Mouse (Mus musculus): ENCODE results near the gene Lrrc46. TPM values are rescaled to one million over a fixed set of nuclear protein-coding genes. Genes with fewer than 3 reads are reported as not detected.

Lrrc46 gene
- polyA plus RNA-seq, 1 experiment = 4.3 TPM

DNA sequence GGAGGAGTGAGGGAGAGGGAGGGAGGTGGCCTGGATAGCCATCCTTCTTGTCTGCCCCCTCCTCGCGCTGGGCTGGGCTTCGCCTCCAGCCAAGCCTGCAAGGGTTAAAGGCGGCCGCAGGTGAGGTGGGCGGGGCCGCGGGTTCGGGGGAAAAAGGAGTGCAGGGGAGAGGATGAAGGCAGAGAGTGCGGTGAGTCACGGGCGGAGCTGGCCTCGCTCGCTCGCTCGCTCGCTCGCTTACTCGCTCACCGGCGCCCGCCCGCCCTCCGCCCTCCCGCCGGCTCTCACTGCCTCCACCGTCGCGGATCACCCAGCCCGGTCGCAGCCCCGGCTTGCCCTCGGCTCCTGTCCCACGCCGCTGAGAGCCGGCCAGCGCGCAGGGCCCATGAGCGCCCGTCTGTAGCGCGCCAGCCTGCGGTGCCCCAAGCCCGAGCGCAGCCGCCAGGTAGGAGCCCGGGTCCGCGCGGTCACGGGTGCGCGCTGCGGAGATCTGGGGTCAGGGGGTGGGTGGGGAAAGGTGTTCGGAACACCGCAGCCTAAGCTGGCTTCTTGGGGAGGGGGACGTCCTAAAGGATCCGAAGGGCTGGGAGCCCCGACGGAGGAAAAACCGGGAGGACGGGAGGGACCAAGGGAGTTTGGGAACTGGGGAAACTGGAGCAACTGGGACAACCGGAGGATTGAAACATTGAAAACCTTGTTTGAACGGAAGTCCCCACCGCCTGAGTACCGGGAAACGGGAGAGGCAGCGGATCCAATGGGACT lies 22.4 kb downstream of the Lrrc46 start:
- Histone ChIP-seq H3K4me1 (ENCODE audit: control insufficient read depth, insufficient read depth, low read length) (peaks cover 2% of the 10 kb centered on the region; the same call in 1 of the 2 replicates), H3K4me3 (replicated peaks; ENCODE audit: extremely low read depth, low read depth, low read length) (peak overlapping the region; percentile 0)
- 2% methylated on average over 68 of the region's 68 CpGs for WGBS
- DNase-seq = peak; percentile 20
- TF ChIP-seq POLR2A (IDR thresholded peaks at IDR 0.05; ENCODE audit: borderline replicate concordance, extremely low read depth, low read depth, low read length) = no peak
- TF ChIP-seq CTCF (IDR thresholded peaks at IDR 0.05; ENCODE audit: insufficient read depth, low read length) = no peak

DNA sequence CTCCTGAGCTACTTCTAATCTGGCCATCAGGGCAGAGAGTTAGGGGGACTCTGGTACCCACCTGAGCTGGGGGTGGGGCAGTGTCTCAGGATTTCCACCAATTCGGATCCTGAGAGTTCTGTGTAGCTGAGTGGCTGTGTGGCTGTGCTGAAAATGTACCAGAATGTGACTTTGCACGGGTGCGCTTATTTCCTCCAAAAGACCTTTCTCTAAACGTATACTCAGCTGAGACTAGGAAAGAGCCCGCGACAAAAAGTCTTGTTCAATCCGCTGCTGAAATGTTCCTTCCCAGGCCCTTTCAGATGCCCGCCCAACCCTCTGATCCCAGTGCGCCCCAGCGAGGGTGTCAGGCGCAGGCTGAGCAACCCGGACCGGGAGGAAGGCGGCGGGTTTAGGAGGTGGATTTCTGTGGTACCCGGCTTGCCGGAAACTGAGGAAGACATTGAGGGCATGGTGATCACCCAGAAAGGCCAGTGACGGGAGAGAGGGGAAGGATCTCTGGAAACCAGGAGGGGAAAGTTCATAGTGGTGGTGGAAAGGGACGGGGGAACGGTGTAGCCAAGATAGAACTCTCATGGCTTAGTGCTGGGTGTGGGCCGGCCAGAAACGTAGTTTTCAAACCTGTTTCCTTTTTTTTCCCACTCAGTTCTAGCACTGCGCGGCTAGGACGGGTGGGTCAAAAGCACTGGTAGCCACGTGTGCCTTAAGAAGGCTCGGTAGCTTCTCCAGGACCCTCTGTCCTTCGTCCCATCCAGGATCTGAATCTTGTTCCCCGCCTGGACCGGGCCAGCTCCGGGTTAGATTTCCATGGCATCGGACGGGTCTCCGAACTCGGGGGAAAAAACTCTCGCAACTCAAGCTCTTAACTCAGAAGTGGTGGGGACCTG lies 23.3 kb downstream of the Lrrc46 start:
- peak; percentile 22 for DNase-seq
- 3% methylated on average over 36 of the region's 36 CpGs for WGBS
- Histone ChIP-seq H3K4me3 (replicated peaks; ENCODE audit: extremely low read depth, low read depth, low read length) (peak overlapping the region; percentile 4), H3K4me1 (ENCODE audit: control insufficient read depth, insufficient read depth, low read length) (peaks cover 2% of the 10 kb centered on the region; the same call in 1 of the 2 replicates)
- no peak for TF ChIP-seq POLR2A (IDR thresholded peaks at IDR 0.05; ENCODE audit: borderline replicate concordance, extremely low read depth, low read depth, low read length)
- TF ChIP-seq CTCF (IDR thresholded peaks at IDR 0.05; ENCODE audit: insufficient read depth, low read length) = no peak

DNA sequence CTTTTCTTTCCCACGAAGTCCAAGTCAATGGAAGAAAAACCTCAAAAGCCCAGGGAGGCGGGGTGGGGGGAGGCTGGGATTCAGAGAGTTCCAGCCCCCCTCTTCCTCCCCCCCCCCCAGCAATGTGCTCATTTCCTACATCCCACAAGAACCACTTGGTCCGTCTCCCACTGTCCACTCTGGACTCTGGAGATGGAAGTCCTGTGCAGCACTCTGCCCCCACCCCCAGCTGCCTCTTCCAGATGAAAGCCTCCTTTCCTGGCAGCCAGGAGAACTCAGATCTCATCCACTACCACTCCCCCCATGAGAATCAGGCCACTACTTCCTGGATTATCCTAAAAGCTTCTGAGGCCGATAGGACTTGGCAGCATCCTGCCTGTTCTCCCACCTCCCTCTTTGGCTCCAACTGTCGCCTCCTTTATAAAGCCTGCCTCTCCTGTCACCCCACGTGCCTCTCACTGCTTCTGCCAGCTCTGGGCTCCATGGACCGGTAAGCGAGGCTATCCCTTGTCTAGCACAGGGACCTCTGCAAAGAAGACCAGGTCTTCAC lies 28.0 kb downstream of the Lrrc46 start, which contains the start of gene Sp6:
Gene Sp6, plus strand, starts transcription at position 274 of the 550 bp plus-strand sequence.
- DNase-seq = no peak
- Histone ChIP-seq H3K4me3 (replicated peaks; ENCODE audit: extremely low read depth, low read depth, low read length) (peak within 1 kb of the TSS; percentile 2), H3K4me1 (ENCODE audit: control insufficient read depth, insufficient read depth, low read length) (no peaks in the 10 kb centered on the region)
- TF ChIP-seq CTCF (IDR thresholded peaks at IDR 0.05; ENCODE audit: insufficient read depth, low read length) (no peak), POLR2A (IDR thresholded peaks at IDR 0.05; ENCODE audit: borderline replicate concordance, extremely low read depth, low read depth, low read length) (no peak)
- 23% methylated on average over 8 of the region's 8 CpGs for WGBS

DNA sequence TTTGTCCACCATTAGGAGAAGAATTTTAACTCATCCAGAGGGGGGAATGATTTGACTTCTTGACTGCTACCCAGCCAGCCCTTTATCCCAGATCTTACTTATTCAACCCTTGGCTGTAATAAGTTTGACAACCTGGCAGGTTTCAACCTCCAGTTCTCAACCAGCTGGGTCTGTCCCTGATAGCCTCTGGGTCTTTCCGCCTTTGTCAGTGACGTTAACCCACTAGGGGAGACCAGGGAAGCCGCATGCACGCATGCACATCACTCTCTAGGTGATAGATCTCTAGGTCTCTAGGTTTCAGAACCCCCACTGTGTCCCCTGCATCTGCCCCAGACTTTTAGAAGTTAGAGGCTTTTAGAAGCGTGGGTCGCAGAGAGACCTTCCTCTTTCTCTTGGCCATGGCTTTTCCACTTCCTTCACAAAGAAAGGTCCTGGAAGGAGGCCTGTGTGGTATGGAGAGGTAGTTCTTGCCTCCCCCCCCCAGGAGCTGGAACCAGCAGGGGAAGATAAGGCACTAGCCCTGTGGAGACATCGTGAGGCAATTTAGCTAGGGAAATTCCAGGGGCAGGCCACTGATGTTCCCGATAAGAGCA lies 31.9 kb downstream of the Lrrc46 start:
- 52% methylated on average over 8 of the region's 8 CpGs for WGBS
- no peak for DNase-seq
- no peak for TF ChIP-seq POLR2A (IDR thresholded peaks at IDR 0.05; ENCODE audit: borderline replicate concordance, extremely low read depth, low read depth, low read length)
- no peak for TF ChIP-seq CTCF (IDR thresholded peaks at IDR 0.05; ENCODE audit: insufficient read depth, low read length)

DNA sequence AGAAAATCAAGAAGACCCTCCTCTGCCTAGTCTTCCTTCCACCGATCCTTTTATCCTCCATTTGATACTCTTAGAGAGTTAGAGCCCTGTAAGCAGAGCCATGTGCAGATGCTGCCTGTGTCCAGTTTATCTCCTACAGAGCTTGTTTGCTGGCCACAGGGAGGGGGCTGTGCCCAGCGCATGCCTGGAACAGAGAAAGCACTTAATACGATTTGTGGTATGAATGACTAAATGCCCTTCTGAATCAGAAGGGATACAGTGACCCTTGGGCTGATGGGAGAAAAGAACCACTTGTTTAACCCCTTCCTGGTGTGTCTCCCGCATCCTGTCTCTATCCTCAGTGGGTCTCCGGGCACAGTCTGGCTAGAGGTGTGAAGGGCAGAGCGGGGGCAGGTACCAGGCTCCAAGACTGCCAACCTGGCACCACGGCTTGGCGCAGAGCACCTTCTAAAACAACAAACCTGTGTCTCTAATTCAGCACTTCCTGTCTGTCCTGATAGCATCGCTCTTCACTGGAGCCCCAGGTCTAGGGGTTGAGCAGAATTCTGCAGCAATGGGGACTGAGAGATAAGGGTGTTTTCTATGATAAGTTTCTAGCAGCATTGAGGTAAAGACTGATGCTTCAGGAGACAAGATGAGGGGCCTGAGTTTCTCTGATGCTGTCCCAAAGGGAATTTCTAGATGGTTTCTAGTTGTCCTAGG lies 34.0 kb downstream of the Lrrc46 start:
- Histone ChIP-seq H3K4me3 (replicated peaks; ENCODE audit: extremely low read depth, low read depth, low read length) (no peak overlapping the region), H3K4me1 (ENCODE audit: control insufficient read depth, insufficient read depth, low read length) (no peaks in the 10 kb centered on the region)
- TF ChIP-seq POLR2A (IDR thresholded peaks at IDR 0.05; ENCODE audit: borderline replicate concordance, extremely low read depth, low read depth, low read length) = no peak
- TF ChIP-seq CTCF (IDR thresholded peaks at IDR 0.05; ENCODE audit: insufficient read depth, low read length) = no peak
- no peak for DNase-seq
- WGBS = 50% methylated on average over 9 of the region's 9 CpGs

More for the DNA sequence above, 31.9 kb downstream of the Lrrc46 start:
- Histone ChIP-seq H3K4me3 (replicated peaks; ENCODE audit: extremely low read depth, low read depth, low read length) (no peak overlapping the region), H3K4me1 (ENCODE audit: control insufficient read depth, insufficient read depth, low read length) (no peaks in the 10 kb centered on the region)

DNA sequence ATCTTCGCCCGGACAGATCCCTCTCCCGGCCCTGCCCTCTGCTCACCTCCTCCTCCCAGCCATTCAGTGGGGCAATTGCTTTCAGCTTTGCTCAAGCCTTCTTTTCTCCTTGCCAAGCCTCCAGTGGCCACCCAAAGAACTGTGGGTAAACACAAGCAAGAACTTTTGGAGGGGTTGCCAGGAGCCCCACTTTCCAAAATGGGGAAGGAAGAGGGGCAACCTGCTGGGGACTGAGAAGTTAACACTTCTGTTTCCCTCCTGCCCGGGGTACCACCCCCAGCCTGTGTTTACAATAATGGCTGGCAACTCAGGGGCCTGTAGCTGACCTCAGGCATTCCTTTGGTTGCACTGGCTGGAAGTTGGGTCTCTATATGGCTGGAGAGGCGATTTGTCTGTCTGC lies 38.0 kb downstream of the Lrrc46 start:
- no peaks in the 10 kb centered on the region for H3K4me1 ChIP-seq (ENCODE audit: control insufficient read depth, insufficient read depth, low read length)
- TF ChIP-seq CTCF (IDR thresholded peaks at IDR 0.05; ENCODE audit: insufficient read depth, low read length) (no peak), POLR2A (IDR thresholded peaks at IDR 0.05; ENCODE audit: borderline replicate concordance, extremely low read depth, low read depth, low read length) (no peak)
- no peak for DNase-seq
- 47% methylated on average over 5 of the region's 5 CpGs for WGBS
- H3K4me3 ChIP-seq (replicated peaks; ENCODE audit: extremely low read depth, low read depth, low read length) = no peak overlapping the region

DNA sequence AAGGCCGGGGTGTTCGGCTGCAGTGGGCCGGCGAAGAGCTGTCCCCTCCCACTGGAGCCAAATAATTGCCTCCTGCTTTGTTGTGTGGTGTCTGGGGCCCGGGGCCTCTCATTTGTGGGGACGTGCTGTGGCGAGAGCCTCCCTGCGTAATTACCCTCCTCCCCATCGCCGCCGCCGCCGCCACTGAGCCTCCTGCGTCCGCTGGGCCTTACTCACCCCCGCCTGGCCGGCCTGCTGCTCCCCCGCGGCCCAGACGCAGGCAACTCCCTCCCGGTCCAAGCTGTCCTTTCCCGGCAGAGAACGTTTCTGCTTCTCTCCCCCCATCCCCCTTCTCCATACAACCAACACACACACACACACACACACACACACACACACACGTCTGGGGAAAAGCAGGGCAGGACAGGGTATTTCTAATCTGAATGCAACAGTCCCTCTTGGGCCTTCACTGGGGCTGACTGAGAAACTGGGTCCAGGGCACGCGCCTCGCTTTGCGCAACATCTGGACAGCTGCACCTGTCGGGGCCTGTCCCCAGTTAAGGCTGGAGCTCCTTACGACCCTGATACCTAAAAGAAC lies 43.7 kb downstream of the Lrrc46 start:
- WGBS = 19% methylated on average over 30 of the region's 30 CpGs
- TF ChIP-seq CTCF (IDR thresholded peaks at IDR 0.05; ENCODE audit: insufficient read depth, low read length) = no peak
- TF ChIP-seq POLR2A (IDR thresholded peaks at IDR 0.05; ENCODE audit: borderline replicate concordance, extremely low read depth, low read depth, low read length) = 0 out of 2 replicates have a peak, but pooled peaks have one; percentile 9
- DNase-seq = no peak
- H3K4me3 ChIP-seq (replicated peaks; ENCODE audit: extremely low read depth, low read depth, low read length) = no peak overlapping the region
- H3K4me1 ChIP-seq (ENCODE audit: control insufficient read depth, insufficient read depth, low read length) = 0 out of 2 replicates have a peak, but pooled peaks cover 2% of the 10 kb centered on the region

DNA sequence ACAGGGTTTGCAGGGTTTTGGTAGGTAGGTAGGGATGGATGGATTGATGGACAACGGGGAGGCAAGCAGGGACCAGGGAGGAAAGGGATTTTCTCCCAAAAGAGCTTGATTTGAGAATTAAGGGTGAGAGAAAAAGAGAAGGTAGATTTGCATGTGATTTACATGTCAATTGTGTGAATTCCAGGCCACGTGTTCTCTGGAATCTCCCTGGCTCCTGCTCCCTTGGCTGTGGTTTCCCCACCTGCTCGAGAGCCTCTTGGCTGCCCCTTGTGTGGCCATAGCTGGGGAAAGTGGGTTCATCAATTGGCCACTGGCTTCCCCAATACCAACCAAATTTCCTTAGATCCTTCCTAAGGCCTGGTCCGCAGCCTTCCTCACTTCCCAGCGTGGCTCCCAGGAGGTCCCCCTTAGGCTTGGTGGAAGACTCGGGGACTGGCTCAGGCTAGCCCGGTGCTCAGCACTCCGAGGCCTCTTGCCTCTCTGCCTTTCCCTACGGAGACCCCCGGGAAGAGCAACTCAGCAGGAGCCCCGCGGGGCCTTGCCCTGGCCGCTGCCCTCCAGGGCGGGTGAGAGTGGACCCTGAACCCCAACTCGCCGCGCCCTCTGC lies 44.3 kb downstream of the Lrrc46 start:
- DNase-seq = no peak
- 0 out of 2 replicates have a peak, but pooled peaks cover 2% of the 10 kb centered on the region for H3K4me1 ChIP-seq (ENCODE audit: control insufficient read depth, insufficient read depth, low read length)
- no peak overlapping the region for H3K4me3 ChIP-seq (replicated peaks; ENCODE audit: extremely low read depth, low read depth, low read length)
- WGBS = 36% methylated on average over 17 of the region's 17 CpGs
- no peak for TF ChIP-seq POLR2A (IDR thresholded peaks at IDR 0.05; ENCODE audit: borderline replicate concordance, extremely low read depth, low read depth, low read length)
- TF ChIP-seq CTCF (IDR thresholded peaks at IDR 0.05; ENCODE audit: insufficient read depth, low read length) = no peak
